ENCODE assay signal across 13 mouse cellular contexts in genomic region chr10:71028066-71028844, GRCm38 (mm10).
DNase-seq lines count a peak whose midpoint lies in the region; ATAC-seq and TF ChIP-seq lines count a peak whose summit lies in the region.
"Had no signal": no experiment of that assay in that cellular context is flagged by ENCODE, and none has a peak within 500 bp of the region (broad histone marks: within the 10 kb centered on the region; RNA-seq: fewer than 3 reads in every experiment).

No protein-coding gene starts in this region.

- no peak for TF ChIP-seq POLR2A in spleen, adult 2 months (IDR thresholded peaks at IDR 0.05; ENCODE audit: low read depth, low read length)

- no peaks in the 10 kb centered on the region for H3K36me3 ChIP-seq in spleen, adult 2 months (ENCODE audit: control insufficient read depth, insufficient read depth, low read length)
- H3K36me3 ChIP-seq in intestine, embryonic 16.5 days (ENCODE audit: control insufficient read depth, insufficient read depth, low read length), result no peaks in the 10 kb centered on the region
- H3K36me3 ChIP-seq: hindbrain, embryonic 15.5 days; midbrain, embryonic 10.5 days; neural tube, embryonic 15.5 days had no signal

- H3K4me1 ChIP-seq in spleen, adult 2 months (ENCODE audit: control insufficient read depth, insufficient read depth, insufficient read length), result no peaks in the 10 kb centered on the region
- peaks cover 8% of the 10 kb centered on the region; the same call in 1 of the 2 replicates for H3K4me1 ChIP-seq in intestine, embryonic 16.5 days (ENCODE audit: control insufficient read depth, insufficient read depth, low read length)
- H3K4me1 ChIP-seq: hindbrain, embryonic 15.5 days; neural tube, embryonic 15.5 days had no signal

- peak; percentile 51 to 61 for DNase-seq in heart, adult 18-20 months
- DNase-seq in heart, postnatal 25 days (ENCODE audit: low spot score), result no peak
- DNase-seq in spleen, adult 2 months (ENCODE audit: low read depth in 1 of 2, low spot score in 2 of 2), result no peak
- no peak for DNase-seq in spleen, adult 12 weeks (ENCODE audit: low spot score)
- no peak for DNase-seq in ovary, postnatal 10 days (ENCODE audit: low spot score)
- no peak for DNase-seq in yolk sac, embryonic 10.5 days (ENCODE audit: low spot score)
- DNase-seq in adrenal gland, postnatal 14 days, result no peak
- DNase-seq: thymus, adult 18-20 months had no signal

- 76% methylated on average over 14 of the region's 14 CpGs for WGBS in spleen, adult 2 months
- WGBS in intestine, embryonic 16.5 days, result 64% methylated on average over 14 of the region's 14 CpGs

- no peak for ATAC-seq in intestine, embryonic 16.5 days
- ATAC-seq: activated CD4-positive, CD25-positive, alpha-beta regulatory T cell, adult 4 months had no signal

- intact Hi-C loops in heart, postnatal 25 days (cut with DNase I), result loop anchor here (5.0 kb wide), 1 partner anchor 34 kb away; no protein-coding TSS in a partner anchor

- peak overlapping the region; percentile 13; the same call in 1 of the 2 replicates for H3K27ac ChIP-seq in spleen, adult 2 months (ENCODE audit: insufficient read depth, low read length)
- peak overlapping the region; percentile 42 for H3K27ac ChIP-seq in intestine, embryonic 16.5 days (ENCODE audit: low read length)
- H3K27ac ChIP-seq: hindbrain, embryonic 15.5 days; midbrain, embryonic 10.5 days; neural tube, embryonic 15.5 days had no signal

- no peak for TF ChIP-seq CTCF in spleen, adult 2 months (IDR thresholded peaks at IDR 0.05; ENCODE audit: extremely low read depth, insufficient read depth, insufficient read length, insufficient replicate concordance)

- no peak overlapping the region for H3K4me3 ChIP-seq in spleen, adult 2 months (ENCODE audit: extremely low read depth, insufficient read depth, insufficient read length)
- no peak overlapping the region for H3K4me3 ChIP-seq in intestine, embryonic 16.5 days (ENCODE audit: low read length)
- H3K4me3 ChIP-seq: hindbrain, embryonic 15.5 days; midbrain, embryonic 10.5 days; neural tube, embryonic 15.5 days had no signal

- no peaks in the 10 kb centered on the region for H3K27me3 ChIP-seq in spleen, adult 2 months (ENCODE audit: control insufficient read depth, insufficient read depth, low read length)
- no peaks in the 10 kb centered on the region for H3K27me3 ChIP-seq in intestine, embryonic 16.5 days (replicated peaks; ENCODE audit: control insufficient read depth, insufficient read depth, low read length)
- H3K27me3 ChIP-seq: hindbrain, embryonic 15.5 days; neural tube, embryonic 15.5 days had no signal

- no peak overlapping the region for H3K9ac ChIP-seq in intestine, embryonic 16.5 days (ENCODE audit: low read depth, low read length)
- H3K9ac ChIP-seq: hindbrain, embryonic 15.5 days; neural tube, embryonic 15.5 days had no signal

- no peaks in the 10 kb centered on the region for H3K9me3 ChIP-seq in intestine, embryonic 16.5 days (ENCODE audit: control insufficient read depth, low read length)
- H3K9me3 ChIP-seq: hindbrain, embryonic 15.5 days; midbrain, embryonic 10.5 days; neural tube, embryonic 15.5 days had no signal

- H3K4me2 ChIP-seq in intestine, embryonic 16.5 days (ENCODE audit: low read depth, low read length), result no peak overlapping the region
- H3K4me2 ChIP-seq: hindbrain, embryonic 15.5 days; neural tube, embryonic 15.5 days had no signal

Comparison
In these comparisons a context has a peak if more than half of its experiments do, and no peak if none do; other contexts are left out.
1. DNase-seq: peak in heart, adult 18-20 months (2 of 2); none in heart, postnatal 25 days (single experiment), spleen, adult 2 months (0 of 2), spleen, adult 12 weeks (single experiment), ovary, postnatal 10 days (single experiment), yolk sac, embryonic 10.5 days (single experiment) and adrenal gland, postnatal 14 days (single experiment).